Mouse (Mus musculus): ENCODE results near the gene Ide. TPM values are rescaled to one million over a fixed set of nuclear protein-coding genes. Genes with fewer than 3 reads are reported as not detected.

The Ide gene
- total RNA-seq (2021) (100 to 1,000 TPM in 1 of 2 experiments, 10 to 100 TPM in 1; 95.7 to 121 TPM), polyA plus RNA-seq (2012; rRNA removed) (12.1 and 17.1 TPM in 2 replicates)
- long read RNA-seq, full-length matches to known transcripts, result 45 of 59 reads
- long read RNA-seq, partial matches to known transcripts, result 8 of 59 reads
- long read RNA-seq, other reads (novel, unspliced or antisense), result 6 of 59 reads

DNA sequence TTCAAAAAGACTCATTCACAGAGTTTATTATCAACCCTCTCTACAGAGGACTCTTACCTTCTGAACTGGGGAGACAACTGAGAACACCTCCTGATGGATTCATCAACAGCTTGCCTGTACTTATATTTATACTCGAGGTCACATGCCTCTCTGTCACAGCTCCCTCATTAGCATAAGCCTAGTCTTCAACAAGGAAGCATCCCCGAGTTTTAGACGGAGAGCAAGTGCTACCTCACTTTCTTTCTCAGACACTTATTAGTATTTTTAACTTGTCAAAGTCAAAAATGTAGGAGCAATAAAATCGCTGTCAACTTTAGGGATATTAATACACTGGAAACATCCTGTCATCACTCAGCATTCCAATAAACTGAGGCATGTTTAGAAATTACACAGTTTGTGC lies at the start of gene Ide:
Gene Ide (minus strand): TSS at position 101 of the 400 bp plus-strand sequence.
- DNase-seq, result no peak

DNA sequence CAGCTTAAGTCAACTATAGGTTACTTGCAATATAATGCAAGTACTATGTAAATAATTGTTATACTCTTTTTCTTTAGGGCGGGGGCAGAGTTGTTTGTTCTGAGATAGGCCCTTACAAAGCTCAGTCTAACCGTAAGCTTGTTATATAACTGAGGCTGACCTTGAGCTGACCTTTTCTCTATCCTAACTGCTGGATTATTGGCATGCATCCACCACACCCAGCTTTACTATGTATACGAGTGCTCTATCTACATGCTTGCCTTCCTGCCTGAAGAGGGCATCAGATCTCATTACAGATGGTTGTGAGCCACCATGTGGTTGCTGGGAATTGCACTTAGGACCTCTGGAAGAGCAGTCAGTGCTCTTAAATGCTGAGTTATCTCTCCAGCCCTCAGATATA lies 48.5 kb upstream of the Ide start:
- no peak for DNase-seq

GRCm38 (mm10) chr19:37378816-37379215 lies 41.2 kb upstream of the Ide start:
- DNase-seq, result no peak

GRCm38 (mm10) chr19:37377404-37377990 lies 39.8 kb upstream of the Ide start:
- DNase-seq, result no peak

GRCm38 (mm10) chr19:37376841-37377240 lies 39.2 kb upstream of the Ide start:
- no peak for DNase-seq

DNA sequence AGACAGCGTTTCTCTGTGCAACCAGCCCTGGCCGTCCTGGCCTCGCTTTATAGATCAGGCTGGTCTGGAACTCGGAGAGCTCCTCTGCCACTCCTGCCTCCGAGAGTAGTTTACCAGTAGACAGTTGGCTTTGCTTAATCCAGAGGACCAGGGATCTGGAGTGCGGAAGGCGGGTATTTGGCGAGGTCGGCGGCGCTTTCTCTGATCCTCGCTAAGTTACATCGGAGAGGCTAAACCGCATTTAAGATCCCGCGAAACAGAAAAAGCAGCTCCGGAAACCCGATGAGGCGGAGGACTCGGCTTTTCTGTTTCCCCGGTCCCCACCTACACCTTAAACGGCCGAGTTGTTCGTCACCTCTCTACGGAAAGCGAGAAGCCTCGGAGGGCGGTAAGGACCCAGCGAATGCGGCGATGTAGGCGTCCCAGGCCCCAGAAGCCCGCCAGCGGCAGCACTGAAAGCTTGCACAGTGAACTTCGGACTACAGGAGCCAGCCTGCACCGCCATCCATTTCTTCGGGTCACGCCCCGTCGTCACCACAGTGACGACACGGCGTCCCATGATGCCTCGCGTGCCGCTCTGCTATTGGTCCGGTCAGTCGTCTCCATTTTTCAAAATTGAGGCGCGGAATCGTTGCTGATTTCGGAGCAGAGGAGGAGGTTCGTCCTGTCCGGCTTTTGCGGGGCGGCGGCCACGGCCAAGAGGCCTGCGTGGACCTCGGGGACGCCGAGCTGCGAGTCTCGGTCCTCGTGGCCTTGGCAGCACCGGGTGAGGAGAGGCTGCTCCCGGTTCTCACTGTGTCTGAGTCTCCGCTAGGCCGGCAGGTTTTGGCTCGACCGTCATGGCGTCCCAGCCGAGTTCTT lies 38.3 kb upstream of the Ide start, which contains the start of gene Kif11:
Gene Kif11 (plus strand): TSS at position 649 of the 861 bp plus-strand sequence.
- DNase-seq, result peak; percentile 96

DNA sequence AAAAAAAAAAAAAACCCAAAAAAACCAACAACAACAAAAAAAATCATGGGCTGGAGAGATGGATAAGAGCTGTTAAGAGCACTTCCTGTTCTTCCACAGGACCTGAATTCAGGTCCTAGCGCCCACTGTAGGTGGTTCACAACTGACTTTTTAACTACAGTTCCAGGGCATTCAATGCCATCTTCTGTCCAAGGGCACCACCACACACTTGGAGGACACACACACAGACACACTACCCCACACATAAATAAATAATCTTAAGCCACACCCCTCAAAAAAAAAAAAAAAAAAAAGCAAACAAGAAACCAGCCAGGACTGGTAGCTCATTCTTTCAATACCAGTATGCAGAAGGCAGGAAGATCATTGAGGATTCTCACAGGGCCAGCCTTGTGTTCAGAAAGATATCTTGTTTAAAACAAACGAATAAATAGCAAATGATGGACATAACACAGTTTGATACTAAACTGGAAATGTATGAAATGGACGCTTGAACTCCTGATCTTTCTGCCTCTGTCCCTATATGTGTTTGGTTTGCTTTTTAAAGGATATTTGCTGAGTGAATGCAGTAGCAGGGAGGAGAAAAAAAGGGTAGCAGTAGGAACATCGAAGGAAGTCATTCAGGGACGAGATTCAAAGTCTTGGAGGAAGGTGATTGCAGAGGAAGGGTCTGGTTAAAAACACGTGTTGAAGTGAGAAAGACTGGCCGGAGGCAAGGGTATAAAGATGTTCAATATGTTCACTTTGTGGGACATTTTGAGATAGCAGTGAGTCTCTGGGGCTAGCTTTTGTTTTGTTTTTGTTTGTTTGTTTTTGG lies 37.5 kb upstream of the Ide start:
- no peak for DNase-seq

DNA sequence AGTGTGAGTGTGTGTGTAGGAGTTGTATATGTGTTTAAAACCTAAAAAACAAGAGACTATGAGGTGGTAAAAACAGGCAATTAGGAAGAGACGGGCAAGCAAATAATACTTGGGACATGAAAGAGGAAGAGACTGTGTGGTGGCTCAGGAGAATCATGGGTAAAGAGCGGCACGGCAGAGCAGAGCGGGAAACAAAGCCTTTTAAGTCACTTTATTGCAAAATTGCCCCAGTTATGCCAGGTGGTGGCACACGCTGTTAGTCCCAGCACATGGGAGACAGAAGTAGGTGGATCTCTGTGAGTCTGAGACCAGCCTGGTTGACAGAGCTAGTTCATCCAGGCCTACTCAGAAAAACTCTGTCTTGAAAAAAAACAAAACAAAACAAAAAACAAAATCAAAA lies 32.7 kb upstream of the Ide start:
- DNase-seq, result no peak

GRCm38 (mm10) chr19:37369921-37370320 lies 32.3 kb upstream of the Ide start:
- no peak for DNase-seq

DNA sequence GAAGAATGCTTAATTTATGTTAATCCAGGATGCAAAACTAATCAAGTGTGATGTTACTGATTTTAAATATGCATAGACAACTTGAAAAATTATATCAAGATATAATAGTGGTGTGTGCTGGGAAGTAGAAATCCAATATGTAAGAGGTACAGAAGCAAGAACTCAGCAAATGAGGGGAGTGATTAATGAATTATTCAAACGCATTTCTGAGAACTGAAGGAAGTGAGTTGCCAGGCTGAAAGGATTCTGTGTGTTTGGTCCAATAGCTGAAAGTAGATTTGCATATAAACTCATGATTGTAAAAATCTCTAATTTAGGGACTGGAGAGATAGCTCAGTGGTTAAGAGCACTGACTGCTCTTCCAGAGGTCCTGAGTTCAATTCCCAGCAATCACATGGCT lies 31.3 kb upstream of the Ide start:
- DNase-seq, result no peak

- no peak for DNase-seq
Observed at GRCm38 (mm10) chr19:37363128-37363939, 25.7 kb upstream of the Ide start.

- no peak for DNase-seq
Observed at GRCm38 (mm10) chr19:37362545-37362944, 24.9 kb upstream of the Ide start.

GRCm38 (mm10) chr19:37360044-37360443 lies 22.4 kb upstream of the Ide start:
- DNase-seq, result no peak

DNA sequence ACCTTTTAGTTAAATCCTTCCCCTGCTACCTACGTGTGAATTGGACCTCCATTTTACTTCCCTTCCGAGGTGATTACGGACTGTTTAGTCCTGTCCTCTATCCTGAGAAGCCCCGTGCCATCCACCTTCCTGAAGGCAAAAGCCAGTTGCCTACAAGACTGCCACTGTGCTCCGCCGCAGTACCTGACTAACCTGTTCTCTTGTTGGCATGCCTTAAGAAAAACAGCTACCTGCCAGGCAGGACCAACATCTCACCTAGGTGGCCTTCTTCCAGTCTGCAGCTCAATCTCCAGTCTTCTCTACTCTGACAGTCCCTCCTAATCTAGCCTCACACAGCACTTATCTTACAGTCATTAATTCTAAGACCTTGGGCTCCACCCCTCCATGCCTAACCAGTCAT lies 15.7 kb upstream of the Ide start:
- no peak for DNase-seq

DNA sequence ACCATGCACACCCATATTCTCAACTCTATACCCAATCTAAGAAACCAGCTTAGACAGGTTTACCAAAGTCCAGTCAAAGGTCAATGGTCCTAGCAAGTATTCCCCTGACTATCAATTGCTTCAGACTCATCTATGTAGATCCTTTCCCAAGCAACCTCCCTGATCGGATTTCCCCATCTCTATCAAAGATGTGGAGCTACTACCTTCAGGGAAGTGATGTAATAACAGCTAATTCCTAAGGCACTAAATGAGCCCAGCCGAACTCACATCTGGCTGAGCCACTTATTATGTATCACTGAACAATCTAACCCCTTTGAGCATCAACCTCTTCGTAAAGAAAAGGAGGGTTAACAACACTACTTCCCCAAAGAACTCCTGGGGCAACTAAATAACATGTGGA lies 15.1 kb upstream of the Ide start:
- DNase-seq, result no peak

DNA sequence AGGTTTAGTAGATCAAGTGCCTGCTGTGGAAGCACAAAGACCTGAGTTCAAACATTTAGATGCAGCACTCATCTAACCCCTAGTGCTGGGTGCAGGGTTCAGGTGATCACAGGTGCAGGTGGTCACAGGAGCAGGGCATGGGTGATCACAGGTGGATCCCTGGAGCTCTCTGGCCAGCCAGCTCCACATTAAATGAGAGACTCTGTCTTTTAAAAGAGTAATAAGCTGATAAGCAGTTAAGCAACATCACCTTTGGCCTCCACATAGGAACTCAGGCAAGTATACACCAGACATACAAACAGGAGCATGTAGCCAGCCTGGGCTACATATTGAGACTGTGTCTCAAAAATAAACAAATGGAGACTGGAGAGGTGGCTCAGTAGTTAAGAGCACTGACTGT lies 11.3 kb upstream of the Ide start:
- DNase-seq, result no peak

DNA sequence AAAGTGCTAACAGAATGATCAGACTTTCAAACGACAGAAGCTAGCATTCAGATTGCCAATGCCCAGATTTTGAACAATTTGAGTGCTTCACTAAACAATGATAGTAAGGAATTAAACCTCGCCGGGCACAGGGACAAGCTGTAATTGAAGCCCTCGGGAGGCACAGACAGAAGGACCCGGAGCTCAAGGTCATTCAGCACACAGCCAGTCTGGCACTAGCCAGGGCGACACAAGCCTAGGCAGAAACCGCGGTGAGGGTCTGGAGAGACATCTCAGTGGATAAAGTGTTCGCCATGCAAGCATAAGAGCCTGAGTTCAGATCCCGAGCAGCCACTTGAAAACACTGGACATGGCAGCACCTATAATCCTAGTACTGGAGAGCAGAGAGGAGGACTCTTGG lies 10.7 kb upstream of the Ide start:
- DNase-seq, result peak; percentile 48

DNA sequence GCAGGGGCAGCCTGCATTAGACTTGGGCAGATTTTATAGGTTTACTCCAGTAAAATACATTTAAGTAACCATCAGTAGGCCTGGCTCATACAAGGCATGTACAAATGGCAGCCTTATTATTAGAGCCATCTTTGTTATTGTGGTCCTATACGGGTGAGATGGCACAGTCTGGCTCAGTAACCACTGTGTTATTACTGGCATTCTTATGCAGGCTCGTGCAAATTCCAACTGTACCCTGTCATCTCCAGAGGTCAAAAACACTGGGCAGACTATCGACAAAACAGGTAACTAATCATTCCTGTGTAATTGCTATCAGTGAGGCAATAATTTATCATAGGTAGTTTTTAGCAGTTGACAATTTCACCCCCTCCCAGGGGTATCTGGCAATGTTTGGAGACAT lies 8.6 kb upstream of the Ide start:
- no peak for DNase-seq

DNA sequence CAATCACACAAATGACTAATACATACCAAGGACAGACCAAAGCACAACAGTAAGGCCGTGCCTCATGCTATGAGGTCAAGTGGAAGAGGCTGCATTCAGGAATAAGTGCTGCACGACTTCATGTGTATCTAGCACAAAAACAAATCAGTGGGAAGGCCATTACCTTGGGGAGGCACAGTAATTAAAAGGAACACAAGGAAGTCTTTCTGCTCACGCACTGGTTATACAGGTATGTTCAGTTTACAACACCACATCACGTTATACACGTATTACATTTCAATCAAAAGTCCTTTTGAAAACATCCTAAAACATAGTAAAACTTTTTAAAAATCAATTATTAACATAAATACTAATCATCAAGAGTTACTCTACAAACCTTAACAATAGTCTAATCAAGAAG lies 6.2 kb upstream of the Ide start:
- peak; percentile 43 for DNase-seq

DNA sequence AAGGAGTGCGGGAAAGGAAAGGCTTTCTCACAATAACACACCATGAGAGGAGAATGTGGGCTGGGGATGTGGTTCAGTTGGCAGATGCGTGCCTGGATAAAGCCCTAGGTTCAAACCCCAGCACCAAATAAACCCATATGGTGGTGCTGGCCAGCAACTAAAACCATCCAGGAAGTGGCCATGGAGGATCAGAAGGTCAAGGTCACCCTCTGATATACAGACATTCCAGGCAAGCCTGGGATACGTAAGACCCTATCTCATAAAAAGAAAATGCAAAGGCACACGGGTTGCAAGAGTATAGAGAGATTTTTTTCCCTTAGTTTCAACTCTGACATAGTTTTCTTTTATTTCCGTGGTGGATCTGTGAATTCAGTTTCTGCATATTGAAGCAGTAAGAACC lies 3.3 kb upstream of the Ide start:
- no peak for DNase-seq

- DNase-seq, result no peak
Observed at GRCm38 (mm10) chr19:37340495-37340894, 2.8 kb upstream of the Ide start.

DNA sequence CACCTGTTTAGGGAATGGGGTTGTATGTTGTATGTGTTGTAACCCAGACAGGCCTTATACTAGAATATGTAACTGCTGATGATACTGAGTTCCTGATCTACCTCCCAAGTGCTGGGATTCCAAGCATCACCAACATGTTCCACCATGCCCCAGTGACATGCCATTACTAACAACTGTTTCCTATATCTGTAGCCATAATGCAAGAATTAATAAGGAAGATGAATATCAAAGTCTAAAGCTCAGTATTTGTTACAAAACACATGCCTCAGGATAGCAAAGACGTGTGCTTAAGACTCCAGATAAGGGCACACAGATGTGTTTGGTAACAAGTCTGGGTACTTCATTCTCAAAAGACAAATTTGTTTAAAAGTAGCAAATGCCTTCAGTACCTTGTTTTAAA lies 2.3 kb downstream of the Ide start:
- no peak for DNase-seq
